Mouse (Mus musculus) cortical plate, adult 2 months (tissue): ENCODE results near the gene Rps6ka1. TPM values are rescaled to one million over a fixed set of nuclear protein-coding genes. Genes with fewer than 3 reads are reported as not detected.
A peak's percentile ranks its signal among the peaks of the same experiment; 100 is the strongest.

Experiments
- H3K27ac ChIP-seq: fragments of 200-500 bp; 2 replicates; pipeline ENCODE4 v1.5.1; 2012; ENCODE audit warnings: low read length, control low read depth, inconsistent platforms; ENCODE audit not compliant: insufficient read depth
- H3K4me1 ChIP-seq: fragments of 200-500 bp; 2 replicates; pipeline ENCODE4 v1.6.1; 2011; ENCODE audit warnings: low read length; ENCODE audit not compliant: control insufficient read depth, insufficient read depth
- H3K4me3 ChIP-seq: fragments of 200-500 bp; 2 replicates; pipeline ENCODE4 v1.5.1; 2011; ENCODE audit warnings: mild to moderate bottlenecking, low read length, control low read depth; ENCODE audit not compliant: insufficient read depth
- CTCF ChIP-seq: fragments of 200-500 bp; IDR thresholded peaks from 2 replicates; pipeline ENCODE4 v1.5.1; 2011; ENCODE audit warnings: mild to moderate bottlenecking, control low read depth, low read length; ENCODE audit not compliant: insufficient read depth; ENCODE audit errors: extremely low read depth
- POLR2A ChIP-seq: fragments of 200-500 bp; IDR thresholded peaks from 2 replicates; pipeline ENCODE4 v1.6.1; 2011; ENCODE audit warnings: mild to moderate bottlenecking, low read length, control low read depth; ENCODE audit not compliant: insufficient read depth; ENCODE audit errors: extremely low read depth
- polyA plus RNA-seq: library from polyadenylated mRNA; depleted of rRNA; stranded (reverse); fragments of >200 nt; gene quantifications from 2 replicates; pipeline ENCODE4 v1.2.3, GENCODE M21; 2012

Gene Rps6ka1
- polyA plus RNA-seq, 1 experiment, result 13.2 TPM

DNA sequence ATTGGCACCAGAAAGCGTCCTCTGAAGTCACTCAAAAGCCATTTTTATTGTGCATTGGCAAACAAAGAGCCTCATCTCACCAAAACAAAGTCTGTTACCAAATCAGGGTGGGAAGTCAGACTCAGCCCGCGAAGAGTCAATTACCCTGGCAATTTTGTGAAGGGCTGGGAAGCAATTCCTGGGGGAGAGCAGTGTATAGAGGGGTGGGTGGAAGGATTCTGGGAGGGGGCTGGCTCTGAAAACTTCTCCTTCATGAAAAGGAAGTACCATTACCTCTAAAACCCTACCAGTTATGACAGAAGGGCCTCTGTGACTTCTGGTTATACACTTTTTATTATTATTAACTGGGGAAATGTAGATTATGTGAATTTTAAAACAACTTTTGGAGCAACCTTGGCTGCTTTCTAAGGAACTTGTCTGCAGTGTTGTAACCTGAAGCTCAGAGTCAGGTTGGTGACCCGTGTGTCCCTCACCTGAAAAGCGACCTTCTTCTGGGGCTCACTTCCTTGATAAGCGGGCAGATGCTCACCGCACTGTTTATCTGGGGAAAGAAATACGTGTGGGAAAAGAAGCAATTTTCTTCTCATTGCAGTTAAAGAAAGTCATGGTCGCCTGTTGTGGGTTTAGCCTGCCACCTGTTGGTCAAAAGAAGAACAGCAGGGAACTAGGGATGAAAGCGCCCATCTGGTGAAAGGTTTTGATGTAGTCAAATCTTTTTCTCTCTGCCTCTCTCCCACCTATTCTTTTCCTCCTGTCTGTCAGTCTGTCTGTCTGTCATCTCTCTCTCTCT is 58.1 kb downstream of the Rps6ka1 start:
- peak; percentile 90 for TF ChIP-seq CTCF
- TF ChIP-seq POLR2A, result no peak
- Histone ChIP-seq H3K4me3 (no peak overlapping the region), H3K4me1 (no peaks in the 10 kb centered on the region), H3K27ac (no peak overlapping the region)

DNA sequence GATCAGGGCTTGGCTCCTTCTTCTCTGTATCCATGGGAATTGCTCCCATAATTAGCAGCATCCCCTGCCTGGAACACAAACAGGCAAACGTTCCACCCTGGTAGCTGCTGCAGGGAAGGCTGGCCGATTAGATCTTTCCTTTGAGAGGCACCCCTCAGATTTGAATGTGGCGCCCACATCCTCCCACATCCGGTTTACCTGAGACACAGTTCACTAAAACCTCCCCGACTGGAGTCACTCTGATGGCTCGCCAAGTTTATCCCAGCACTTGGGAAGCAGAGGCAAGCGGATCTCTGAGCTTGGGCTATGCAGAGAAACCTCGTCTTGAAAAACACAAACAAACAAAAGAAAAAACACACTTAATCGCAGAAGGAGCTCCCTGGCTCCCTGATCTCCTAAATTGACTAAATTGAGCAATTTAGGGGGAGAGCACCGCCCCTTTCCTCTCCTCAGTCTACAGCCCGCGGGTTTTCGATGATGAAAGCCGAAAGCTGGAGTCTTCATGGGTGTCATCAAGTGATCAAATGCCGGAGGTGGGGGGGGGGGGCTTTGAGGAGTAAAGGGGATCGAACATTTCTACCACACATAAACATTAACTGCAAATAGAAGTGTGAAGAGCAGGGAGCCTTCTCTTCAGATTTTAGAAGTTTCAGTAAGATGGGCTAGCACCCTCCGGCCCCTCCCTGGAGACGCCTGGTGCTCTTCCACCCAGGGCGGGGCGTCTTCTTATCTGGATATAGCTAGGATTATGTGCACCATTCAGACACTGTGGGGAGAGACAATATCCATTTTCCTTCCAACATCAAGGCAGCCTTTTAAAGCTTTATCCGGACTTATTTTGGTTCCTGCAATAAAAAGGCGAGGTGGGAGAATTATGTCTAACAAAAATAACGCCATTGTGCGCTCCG is 59.5 kb downstream of the Rps6ka1 start:
- Histone ChIP-seq H3K4me1 (no peaks in the 10 kb centered on the region), H3K27ac (no peak overlapping the region), H3K4me3 (no peak overlapping the region)
- TF ChIP-seq POLR2A (no peak), CTCF (no peak)

DNA sequence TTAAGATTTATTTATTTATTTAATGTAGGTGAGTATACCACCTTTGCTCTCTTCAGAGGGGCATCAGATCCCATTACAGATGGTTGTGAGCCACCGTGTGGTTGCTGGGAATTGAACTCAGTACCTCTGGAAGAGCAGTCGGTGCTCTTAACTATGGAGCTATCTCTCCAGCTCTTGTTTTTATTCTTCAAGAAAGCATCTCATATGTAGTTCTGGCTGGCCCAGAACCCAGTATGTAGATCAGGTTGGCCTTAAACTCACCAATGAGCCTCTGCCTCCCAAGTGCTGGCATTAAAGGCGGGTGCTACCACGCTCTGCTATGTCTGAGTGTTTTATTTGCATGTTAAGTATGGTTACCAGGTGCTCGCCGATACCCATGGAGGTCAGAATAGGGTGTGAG is 60.2 kb downstream of the Rps6ka1 start:
- H3K27ac ChIP-seq, result no peak overlapping the region
- no peak overlapping the region for H3K4me3 ChIP-seq
- no peaks in the 10 kb centered on the region for H3K4me1 ChIP-seq
- no peak for TF ChIP-seq CTCF
- no peak for TF ChIP-seq POLR2A

GRCm38 (mm10) chr4:133825731-133826130 is 61.9 kb downstream of the Rps6ka1 start:
- Histone ChIP-seq H3K4me3 (no peak overlapping the region), H3K4me1 (no peaks in the 10 kb centered on the region; the same call in 1 of the 2 replicates), H3K27ac (no peak overlapping the region)
- no peak for TF ChIP-seq CTCF
- no peak for TF ChIP-seq POLR2A

DNA sequence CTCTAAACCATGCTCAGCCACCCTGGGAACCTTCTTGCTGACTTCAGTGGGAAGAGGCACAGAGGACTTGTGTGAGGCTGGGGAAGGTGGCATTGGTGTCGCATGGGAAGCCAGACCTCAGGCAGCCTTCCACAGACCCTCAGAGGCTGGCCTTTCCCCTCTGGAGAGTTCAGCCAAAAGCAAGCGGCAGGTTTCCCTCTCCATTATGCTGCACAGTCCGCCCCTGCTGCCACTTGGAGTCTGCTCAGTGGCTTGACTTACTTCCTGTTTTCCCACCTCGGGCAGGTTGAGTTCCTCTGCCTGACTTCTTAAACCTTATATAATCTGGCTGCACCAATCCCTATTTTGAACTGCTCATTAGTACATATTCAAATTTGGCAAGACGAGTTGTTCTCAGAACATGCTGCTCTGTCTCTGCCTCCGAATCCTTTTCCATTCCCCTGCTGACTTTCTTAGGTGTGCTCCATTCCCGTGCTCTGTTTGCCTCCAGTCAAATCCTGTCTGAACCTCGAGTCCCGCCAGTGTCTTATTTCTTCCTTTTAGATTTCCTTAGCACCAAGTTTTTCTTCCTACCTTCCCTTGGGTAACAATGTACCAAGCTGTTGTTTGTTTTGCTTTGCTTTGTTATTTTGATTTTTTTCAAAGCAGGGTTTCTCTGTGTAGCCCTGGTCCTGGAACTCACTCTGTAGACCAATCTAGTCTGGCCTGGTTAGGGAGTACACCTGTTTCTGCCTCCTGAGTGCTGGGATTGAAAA is 66.6 kb downstream of the Rps6ka1 start:
- 0 out of 2 replicates have a peak overlapping the region, but pooled peaks have one; percentile 18 for H3K27ac ChIP-seq
- H3K4me3 ChIP-seq, result no peak overlapping the region
- no peak for TF ChIP-seq CTCF
- no peak for TF ChIP-seq POLR2A
- H3K4me1 ChIP-seq, result peaks cover 1% of the 10 kb centered on the region; the same call in 1 of the 2 replicates

DNA sequence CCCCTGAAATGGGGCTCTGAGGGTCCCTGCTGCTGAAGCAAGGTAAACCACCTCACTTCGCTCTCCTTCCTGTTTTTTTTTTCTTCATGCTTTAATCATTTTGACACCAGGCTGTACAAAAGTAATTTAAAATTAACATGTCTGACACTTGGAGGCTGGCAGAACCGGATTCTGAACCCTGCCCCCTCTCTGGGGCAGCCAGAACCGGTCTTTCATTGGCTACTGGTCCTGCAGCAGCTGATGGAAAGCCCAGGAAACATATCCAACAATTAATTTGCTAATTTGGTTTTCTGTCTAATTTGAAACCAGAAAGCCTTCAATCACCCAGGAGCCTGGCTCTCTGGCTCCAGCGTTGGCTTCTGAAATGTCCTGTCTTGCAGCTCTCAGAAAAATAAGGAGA is 67.4 kb downstream of the Rps6ka1 start:
- Histone ChIP-seq H3K4me1 (peaks cover 1% of the 10 kb centered on the region; the same call in 1 of the 2 replicates), H3K27ac (0 out of 2 replicates have a peak overlapping the region, but pooled peaks have one; percentile 18), H3K4me3 (no peak overlapping the region)
- TF ChIP-seq CTCF (no peak), POLR2A (no peak)

- no peak overlapping the region for H3K4me3 ChIP-seq
- no peak overlapping the region for H3K27ac ChIP-seq
- TF ChIP-seq CTCF, result no peak
- TF ChIP-seq POLR2A, result no peak
- H3K4me1 ChIP-seq, result peaks cover 1% of the 10 kb centered on the region; the same call in 1 of the 2 replicates
Observed at GRCm38 (mm10) chr4:133817356-133817755, 70.2 kb downstream of the Rps6ka1 start.

GRCm38 (mm10) chr4:133816504-133816875 is 71.1 kb downstream of the Rps6ka1 start:
- TF ChIP-seq CTCF (no peak), POLR2A (no peak)
- Histone ChIP-seq H3K27ac (peak overlapping the region; percentile 80; the same call in 1 of the 2 replicates), H3K4me3 (no peak overlapping the region), H3K4me1 (peaks cover 1% of the 10 kb centered on the region; the same call in 1 of the 2 replicates)
